Mouse (Mus musculus): Measurements from ENCODE around the gene Sept9.

- no peak for TF ChIP-seq CTCF (IDR thresholded peaks at IDR 0.05; ENCODE audit: insufficient read depth, low read length)
- TF ChIP-seq POLR2A (IDR thresholded peaks at IDR 0.05; ENCODE audit: borderline replicate concordance, extremely low read depth, low read depth, low read length), result no peak
Measured at GRCm38 (mm10) chr11:117283048-117283888, 83.8 kb downstream of the Sept9 start.

All from lung, adult 2 months (tissue).